Mouse (Mus musculus) T-helper 2 cell (primary cell): ENCODE results near the gene F830045P16Rik.
"Not testable (repeated sequence)": the region's sequence is repeated elsewhere in the genome, so short reads cannot be mapped to it uniquely, and the experiment has no call there.

Experiments used
- in situ Hi-C: fragments of 300-600 bp; cut with MboI, MseI; formaldehyde crosslinking; loops from one replicate; pipeline ENCODE4 v1.15.1; 2025; ENCODE audit warnings: high pct_unique_total_duplicates

F830045P16Rik gene

GRCm38 (mm10) chr2:129546772-129547171 lies 10.4 kb upstream of the F830045P16Rik start:
- in situ Hi-C loops, result no loop called here

GRCm38 (mm10) chr2:129545596-129545995 lies 9.2 kb upstream of the F830045P16Rik start:
- in situ Hi-C loops, result no loop called here

GRCm38 (mm10) chr2:129544919-129545318 lies 8.5 kb upstream of the F830045P16Rik start:
- in situ Hi-C loops, result no loop called here

- in situ Hi-C loops, result no loop called here
Measured at GRCm38 (mm10) chr2:129544448-129544847, 8.0 kb upstream of the F830045P16Rik start.

GRCm38 (mm10) chr2:129540036-129540435 lies 3.6 kb upstream of the F830045P16Rik start:
- in situ Hi-C loops, result no loop called here

- in situ Hi-C loops, result no loop called here
Measured at GRCm38 (mm10) chr2:129539175-129539574, 2.8 kb upstream of the F830045P16Rik start.

- in situ Hi-C loops, result no loop called here
Measured at GRCm38 (mm10) chr2:129537926-129538325, 1.5 kb upstream of the F830045P16Rik start.

- in situ Hi-C loops, result no loop called here
Measured at GRCm38 (mm10) chr2:129537360-129537759, 958 bp upstream of the F830045P16Rik start.

- in situ Hi-C loops, result no loop called here
Measured at GRCm38 (mm10) chr2:129536926-129537325, 524 bp upstream of the F830045P16Rik start.

- in situ Hi-C loops, result no loop called here
Measured at GRCm38 (mm10) chr2:129534886-129535591, 1.4 kb downstream of the F830045P16Rik start.

GRCm38 (mm10) chr2:129531890-129532289 lies 4.5 kb downstream of the F830045P16Rik start:
- in situ Hi-C loops, result no loop called here

GRCm38 (mm10) chr2:129531102-129531501 lies 5.3 kb downstream of the F830045P16Rik start:
- in situ Hi-C loops, result no loop called here

- in situ Hi-C loops, result no loop called here
Measured at GRCm38 (mm10) chr2:129529297-129530209, 6.8 kb downstream of the F830045P16Rik start.

GRCm38 (mm10) chr2:129527916-129528315 lies 8.5 kb downstream of the F830045P16Rik start:
- in situ Hi-C loops, result no loop called here

- in situ Hi-C loops, result no loop called here
Measured at GRCm38 (mm10) chr2:129526322-129526721, 10.1 kb downstream of the F830045P16Rik start.

GRCm38 (mm10) chr2:129525644-129526043 lies 10.8 kb downstream of the F830045P16Rik start:
- in situ Hi-C loops, result no loop called here

- in situ Hi-C loops, result no loop called here
Measured at GRCm38 (mm10) chr2:129518526-129518925, 17.9 kb downstream of the F830045P16Rik start.

- in situ Hi-C loops, result no loop called here
Measured at GRCm38 (mm10) chr2:129514923-129515920, 21.2 kb downstream of the F830045P16Rik start.

- in situ Hi-C loops, result no loop called here
Measured at GRCm38 (mm10) chr2:129514401-129514667, 22.1 kb downstream of the F830045P16Rik start.

GRCm38 (mm10) chr2:129513546-129514400 lies 22.6 kb downstream of the F830045P16Rik start:
- in situ Hi-C loops, result no loop called here

- in situ Hi-C loops, result not testable (repeated sequence)
Measured at GRCm38 (mm10) chr2:129512147-129512546, 24.3 kb downstream of the F830045P16Rik start.
